Mouse (Mus musculus) adrenal gland, adult 2 months (tissue): ENCODE data around the gene Jpt2. TPM values are rescaled to one million over a fixed set of nuclear protein-coding genes. Genes with fewer than 3 reads are reported as not detected.
A peak's percentile ranks its signal among the peaks of the same experiment; 100 is the strongest.
"Not testable (repeated sequence)": the region's sequence is repeated elsewhere in the genome, so short reads cannot be mapped to it uniquely, and the experiment has no call there.

Experiments used
- DNase-seq: peaks from one replicate; pipeline ENCODE4 v3.0.0; 2021
- long read RNA-seq: library from polyadenylated mRNA; stranded (forward); transcript quantifications from one replicate; pipeline ENCODE4 v2.0.0, GENCODE M21; 2021
- polyA plus RNA-seq: library from polyadenylated mRNA; depleted of rRNA; stranded (reverse); fragments of >200 nt; gene quantifications from 2 replicates; pipeline ENCODE4 v1.2.3, GENCODE M21; 2012; rRNA removed
- total RNA-seq, 2 experiments: library from RNA; stranded (reverse); gene quantifications; 2 replicates each; pipeline ENCODE4 v1.2.3; 2021

Gene Jpt2
- total RNA-seq, result 10 to 100 TPM; 26.7 to 39.1 TPM
- polyA plus RNA-seq, result 2.3 and 4.6 TPM in 2 replicates
- long read RNA-seq, transcript Jpt2-201 (5 exons, 2,672 nt), result major isoform, 16 of 18 reads
- long read RNA-seq, partial matches to known transcripts, result 1 of 18 reads
- long read RNA-seq, other reads (novel, unspliced or antisense), result 1 of 18 reads

- DNase-seq, result peak; percentile 99
Measured at GRCm38 (mm10) chr17:24960135-24960851, at the start of gene Jpt2. Jpt2 (minus strand) TSS chr17:24960689.

- no peak for DNase-seq
Measured at GRCm38 (mm10) chr17:25007480-25007879, 47.0 kb upstream of the Jpt2 start.

DNA sequence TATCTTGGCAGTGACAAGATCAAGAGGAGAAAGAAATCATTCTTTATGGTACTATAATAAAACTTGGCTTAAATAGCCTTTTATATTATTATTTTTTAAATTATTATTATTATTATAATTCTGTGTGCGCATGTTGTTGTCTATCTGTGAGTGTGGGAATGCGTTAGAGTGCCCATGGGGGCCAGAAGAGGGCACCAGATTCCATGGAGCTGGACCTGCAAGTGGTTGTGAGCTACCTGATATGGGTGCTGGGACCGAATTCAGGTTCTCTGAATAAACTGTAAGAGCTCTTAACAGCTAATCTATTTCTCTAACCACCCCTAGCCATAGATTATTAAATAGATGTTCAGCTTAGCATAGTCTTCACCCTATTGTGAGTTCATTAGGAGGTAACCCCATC lies 44.6 kb upstream of the Jpt2 start:
- DNase-seq, result no peak

DNA sequence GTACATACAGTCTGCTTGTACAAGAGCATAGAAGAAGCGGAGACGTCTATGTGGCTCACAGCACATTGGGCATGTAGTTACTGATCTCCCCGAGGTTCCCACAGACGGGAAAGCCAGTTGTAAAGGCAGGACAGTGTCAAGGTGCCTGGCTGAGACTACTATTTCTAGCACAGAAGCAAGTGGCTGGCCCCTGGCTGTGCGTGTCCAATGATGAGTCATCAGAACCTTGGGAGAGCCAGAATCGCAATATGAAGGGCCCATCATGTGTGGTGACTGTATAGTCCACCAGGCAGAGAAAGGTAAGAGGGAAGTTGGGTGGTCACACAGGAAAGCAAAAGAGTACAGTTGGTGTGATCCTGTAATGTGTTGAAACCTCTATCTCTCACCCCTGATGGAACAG lies 34.2 kb upstream of the Jpt2 start:
- DNase-seq, result peak; percentile 47

GRCm38 (mm10) chr17:24987221-24987620 lies 26.7 kb upstream of the Jpt2 start:
- DNase-seq, result no peak

- DNase-seq, result no peak
Measured at GRCm38 (mm10) chr17:24960852-24961715, 595 bp upstream of the Jpt2 start.

GRCm38 (mm10) chr17:24959371-24959770 lies 1.1 kb downstream of the Jpt2 start:
- no peak for DNase-seq

GRCm38 (mm10) chr17:24953291-24953690 lies 7.2 kb downstream of the Jpt2 start:
- no peak for DNase-seq

GRCm38 (mm10) chr17:24950671-24951070 lies 9.8 kb downstream of the Jpt2 start:
- no peak for DNase-seq

DNA sequence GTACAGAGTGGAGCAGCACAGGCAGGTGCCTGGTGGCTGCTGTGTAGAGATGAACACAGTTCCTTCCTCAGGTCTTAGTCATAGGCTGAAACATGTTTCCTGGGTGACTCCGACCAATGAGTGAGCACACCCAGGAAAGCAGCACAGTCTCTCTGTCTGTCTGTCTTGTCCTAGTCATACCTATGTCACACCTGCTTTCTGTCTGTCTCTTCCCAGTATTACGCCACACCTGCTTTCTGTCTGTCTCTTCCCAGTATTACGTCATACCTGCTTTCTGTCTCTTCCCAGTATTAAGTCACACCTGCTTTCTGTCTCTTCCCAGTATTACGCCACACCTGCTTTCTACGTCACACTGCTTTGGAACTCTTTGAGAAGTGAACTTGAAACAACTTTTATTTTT lies 12.3 kb downstream of the Jpt2 start:
- DNase-seq, result no peak

- DNase-seq, result not testable (repeated sequence)
Measured at GRCm38 (mm10) chr17:24943589-24943988, 16.9 kb downstream of the Jpt2 start.

- no peak for DNase-seq
Measured at GRCm38 (mm10) chr17:24943036-24943435, 17.5 kb downstream of the Jpt2 start.

DNA sequence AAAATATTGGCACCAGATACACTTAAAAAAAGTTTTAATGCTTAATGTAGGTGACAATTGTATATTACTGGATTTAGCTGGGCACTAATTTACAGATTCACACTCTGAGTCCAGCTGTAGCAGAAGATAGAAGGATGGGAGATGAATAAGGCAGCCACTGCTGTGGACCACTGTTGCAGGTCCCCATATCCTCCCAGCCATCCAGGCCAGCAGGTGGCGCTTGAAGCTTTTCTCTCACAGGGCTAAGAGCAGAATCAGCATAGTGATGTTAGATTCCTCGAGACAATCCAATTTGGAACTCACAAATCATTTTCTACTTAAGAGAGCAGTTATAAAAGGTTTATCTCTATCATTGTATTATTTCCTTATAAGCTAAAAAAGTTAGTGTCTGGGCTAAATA lies 18.0 kb downstream of the Jpt2 start:
- DNase-seq, result peak; percentile 38

DNA sequence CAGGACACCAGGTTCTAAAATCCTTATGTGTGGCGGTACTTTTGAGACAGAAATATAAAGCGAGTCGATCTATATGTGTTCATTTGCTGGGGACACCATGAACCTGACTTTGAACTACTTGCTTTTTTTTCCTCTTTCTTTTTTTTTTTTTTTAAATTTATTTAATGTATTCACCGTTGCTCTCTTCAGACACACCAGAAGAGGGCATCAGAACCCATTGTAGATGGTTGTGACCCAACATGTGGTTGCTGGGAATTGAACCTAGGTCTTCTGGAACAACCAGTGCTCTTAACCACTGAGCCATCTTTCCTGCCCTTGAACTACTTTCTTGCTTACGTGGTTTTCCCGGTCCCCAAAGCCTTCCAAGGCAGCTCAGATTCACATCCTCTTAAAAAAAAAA lies 23.2 kb downstream of the Jpt2 start:
- no peak for DNase-seq

DNA sequence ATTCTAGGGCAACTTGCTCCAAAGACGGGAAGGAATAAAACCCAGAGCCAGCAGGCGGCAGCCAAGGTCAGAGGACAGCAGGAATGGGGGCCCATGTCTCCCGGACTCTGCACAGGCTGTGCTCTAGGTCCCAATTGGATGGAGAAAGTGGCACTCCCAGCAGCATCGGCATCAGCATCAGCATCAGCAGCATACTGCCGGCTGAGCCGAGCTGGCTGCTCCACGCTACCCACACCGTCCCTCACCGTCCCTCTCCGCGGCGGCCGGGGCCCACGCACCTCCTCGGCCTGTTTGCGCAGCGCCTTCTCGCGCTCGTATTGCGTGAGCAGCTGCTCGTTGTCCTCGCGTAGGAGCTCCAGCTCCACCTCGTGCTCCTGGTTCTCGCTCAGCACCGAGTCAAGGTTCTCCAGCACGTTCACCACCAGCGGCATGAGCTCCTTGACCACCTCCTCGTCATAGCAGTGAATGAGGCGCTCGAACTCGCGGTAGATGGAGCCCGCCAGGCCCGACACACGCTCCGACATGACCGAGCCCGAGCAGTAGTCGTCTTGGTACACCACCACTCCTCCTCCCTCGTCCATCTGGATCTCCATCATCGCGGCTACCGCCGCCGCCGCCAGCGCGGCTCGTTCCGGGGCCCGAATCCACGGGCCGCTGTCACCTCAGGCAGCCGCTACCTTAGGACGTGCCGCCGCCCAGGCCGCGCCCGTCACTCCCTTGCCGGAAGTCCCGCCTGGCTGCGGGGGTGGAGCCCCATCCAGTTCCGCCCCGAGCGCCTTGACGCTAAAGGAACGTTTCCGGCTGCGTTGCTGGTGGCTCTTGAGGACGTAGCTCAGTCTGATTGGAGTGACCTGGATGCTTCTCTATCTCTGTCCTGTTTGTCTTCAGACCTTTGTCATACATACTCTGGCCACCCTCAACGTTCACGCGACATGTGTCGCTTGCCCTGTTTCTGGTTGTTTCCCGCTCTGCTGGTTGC lies 23.9 kb downstream of the Jpt2 start, which contains the start of gene Mapk8ip3:
Mapk8ip3 (minus strand) TSS at position 719 of the 979 bp plus-strand sequence.
- peak; percentile 98 for DNase-seq

GRCm38 (mm10) chr17:24935666-24936065 lies 24.8 kb downstream of the Jpt2 start:
- DNase-seq, result peak; percentile 44

DNA sequence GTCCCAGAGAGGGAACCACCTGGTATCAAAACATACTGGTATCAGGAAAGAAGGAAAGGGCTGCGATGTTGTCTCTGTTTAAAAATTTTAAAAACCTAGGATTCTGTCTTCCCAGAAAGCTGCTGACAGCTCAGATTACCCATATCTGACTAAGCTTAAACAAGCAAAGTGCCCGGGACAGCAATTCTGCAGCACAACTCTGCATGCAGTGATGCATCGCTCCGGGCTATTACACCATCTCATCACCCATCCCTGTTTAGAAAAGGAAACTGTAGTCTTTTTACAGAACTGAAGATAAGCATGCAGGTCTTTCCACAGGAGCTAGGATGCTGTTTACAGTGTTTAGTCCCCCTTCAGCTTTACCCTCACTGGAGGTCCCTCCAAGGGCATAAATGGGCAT lies 25.6 kb downstream of the Jpt2 start:
- peak; percentile 45 for DNase-seq

GRCm38 (mm10) chr17:24933163-24933562 lies 27.3 kb downstream of the Jpt2 start:
- DNase-seq, result no peak

DNA sequence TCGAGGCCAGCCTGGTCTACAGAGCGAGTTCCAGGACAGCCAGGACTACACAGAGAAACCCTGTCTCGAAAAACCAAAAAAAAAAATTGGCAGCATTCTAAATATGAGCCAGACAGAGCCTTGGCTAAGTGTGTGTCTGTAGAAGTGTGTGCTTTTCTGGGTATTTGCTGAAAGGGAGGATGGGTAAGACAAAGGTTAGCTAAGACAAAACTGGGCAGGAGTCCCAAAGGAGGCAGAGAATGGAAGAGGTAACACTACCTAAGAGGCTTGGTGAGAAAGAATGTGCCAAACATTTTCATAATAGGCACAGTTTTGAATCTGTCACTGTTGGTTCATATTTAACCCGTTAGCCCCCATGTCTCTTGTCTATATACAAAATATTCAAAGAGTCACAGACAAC lies 28.1 kb downstream of the Jpt2 start:
- DNase-seq, result no peak

DNA sequence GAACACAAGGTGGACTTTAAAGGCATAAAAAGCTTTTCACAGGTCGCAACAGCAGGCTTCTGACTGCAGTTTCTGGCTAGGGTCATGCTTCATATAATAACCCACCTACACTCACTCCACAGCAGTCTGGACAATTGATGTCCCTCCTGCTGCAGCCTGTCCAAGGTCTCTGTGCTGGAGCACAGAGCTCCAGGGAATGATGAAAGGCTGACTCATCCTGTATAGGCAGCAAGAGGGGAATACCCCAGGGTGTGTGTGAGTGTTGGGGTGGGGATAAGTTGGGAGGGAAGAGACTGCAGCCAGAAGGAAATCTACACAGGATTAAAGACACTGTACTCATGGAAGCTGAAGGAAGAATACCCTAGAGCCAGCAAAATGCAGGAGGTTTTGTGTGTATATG lies 31.0 kb downstream of the Jpt2 start:
- DNase-seq, result peak; percentile 85

GRCm38 (mm10) chr17:24923246-24923645 lies 37.2 kb downstream of the Jpt2 start:
- DNase-seq, result no peak

DNA sequence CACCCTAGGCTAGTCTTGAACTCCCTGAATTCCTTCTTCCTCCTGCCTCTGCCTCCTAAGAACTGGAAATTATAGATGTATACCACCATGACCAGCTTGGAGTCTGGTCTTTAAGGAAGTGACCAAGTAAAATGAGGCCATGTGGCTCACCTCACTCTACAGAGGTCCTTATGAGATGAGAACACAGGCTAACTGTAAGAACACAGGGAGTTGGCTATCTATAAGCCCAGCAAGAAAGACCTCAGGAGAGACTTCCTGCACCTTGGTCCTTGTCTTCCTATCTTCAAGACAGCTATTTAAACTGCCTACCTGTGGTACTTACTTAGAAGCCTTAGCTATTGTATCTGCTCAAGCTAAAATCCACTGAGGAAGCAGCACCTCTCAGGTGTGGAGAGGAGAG lies 46.5 kb downstream of the Jpt2 start:
- no peak for DNase-seq
